Mouse (Mus musculus): Measurements from ENCODE around the gene Ecpas.

DNA sequence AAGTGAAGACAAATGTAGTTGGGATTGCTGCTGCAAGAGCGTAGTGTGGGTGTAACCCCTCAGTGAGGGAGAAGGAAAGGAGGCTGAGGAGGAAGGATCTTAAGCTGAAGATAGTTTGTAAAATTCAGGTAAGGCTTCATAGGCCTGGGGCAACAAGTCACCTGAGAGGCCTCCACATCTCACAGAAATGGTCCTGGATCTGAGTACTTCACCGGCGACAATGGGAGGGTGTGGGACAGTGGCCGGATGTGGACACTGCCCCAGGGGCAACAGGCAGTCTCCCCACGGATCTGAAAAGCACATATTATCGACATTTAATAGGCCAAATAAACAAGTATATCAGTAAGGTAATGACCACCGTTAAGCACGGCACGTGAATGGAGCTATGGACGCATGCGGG, 40.1 kb upstream of the Ecpas start:
- TF ChIP-seq CEBPB (IDR thresholded peaks at IDR 0.05; ENCODE audit: insufficient read depth, poor library complexity, severe bottlenecking) (no peak), POLR2A (IDR thresholded peaks at IDR 0.05; ENCODE audit: insufficient read length, low read depth) (no peak), POLR2AphosphoS2 (IDR thresholded peaks at IDR 0.05; ENCODE audit: insufficient read length, low read depth) (no peak), MYOD1 (IDR thresholded peaks at IDR 0.05; ENCODE audit: control insufficient read depth in 1 of 3, insufficient read length in 2 of 3, low read depth in 2 of 3) (no peak), USF1 (IDR thresholded peaks at IDR 0.05; ENCODE audit: low read depth) (no peak), TCF3 (IDR thresholded peaks at IDR 0.05; ENCODE audit: insufficient read length, low read depth) (no peak), MAX (IDR thresholded peaks at IDR 0.05; ENCODE audit: low read depth) (no peak), TCF12 (IDR thresholded peaks at IDR 0.05; ENCODE audit: insufficient read depth, poor library complexity, severe bottlenecking) (no peak), MYOG (IDR thresholded peaks at IDR 0.05; ENCODE audit: control insufficient read depth in 1 of 3, insufficient read depth in 1 of 3, insufficient read length in 2 of 3, low read depth in 2 of 3) (no peak)
